Comparison of ENCODE assay signal across 8 mouse cellular contexts in genomic region chr4:116507425-116508218, GRCm38 (mm10). TPM values are rescaled to one million over a fixed set of nuclear protein-coding genes. Genes with fewer than 3 reads are reported as not detected.
DNase-seq lines count a peak whose midpoint lies in the region; ATAC-seq and TF ChIP-seq lines count a peak whose summit lies in the region.

Gene Ipp (plus strand): TSS chr4:116507549.

- under 1% methylated on average over 55 of the region's 55 CpGs for WGBS in heart, embryonic 12.5 days
- WGBS in kidney, postnatal 0 days, result under 1% methylated on average over 55 of the region's 55 CpGs
- under 1% methylated on average over 55 of the region's 55 CpGs for WGBS in liver, embryonic 11.5 days
- under 1% methylated on average over 55 of the region's 55 CpGs for WGBS in stomach, embryonic 14.5 days

- peak within 1 kb of the TSS; percentile 74 for H3K4me2 ChIP-seq in heart, embryonic 12.5 days
- peak within 1 kb of the TSS; percentile 76 for H3K4me2 ChIP-seq in kidney, postnatal 0 days (ENCODE audit: low read length)
- H3K4me2 ChIP-seq in liver, embryonic 11.5 days, result peak within 1 kb of the TSS; percentile 82
- peak within 1 kb of the TSS; percentile 63 for H3K4me2 ChIP-seq in stomach, embryonic 14.5 days (replicated peaks; ENCODE audit: low read depth, low read length)

- H3K4me3 ChIP-seq in heart, embryonic 12.5 days, result peak within 1 kb of the TSS; percentile 68
- H3K4me3 ChIP-seq in kidney, postnatal 0 days (replicated peaks; ENCODE audit: low read depth, low read length), result peak within 1 kb of the TSS; percentile 58
- H3K4me3 ChIP-seq in liver, embryonic 11.5 days (ENCODE audit: low read depth, low read length), result peak within 1 kb of the TSS; percentile 73
- H3K4me3 ChIP-seq in stomach, embryonic 14.5 days (ENCODE audit: low read depth, low read length), result peak within 1 kb of the TSS; percentile 43

- peak within 1 kb of the TSS; percentile 93 for H3K27ac ChIP-seq in heart, embryonic 12.5 days (ENCODE audit: poor library complexity, severe bottlenecking)
- H3K27ac ChIP-seq in kidney, postnatal 0 days, result peak within 1 kb of the TSS; percentile 93
- H3K27ac ChIP-seq in liver, embryonic 11.5 days (ENCODE audit: low read depth, low read length), result peak within 1 kb of the TSS; percentile 91
- H3K27ac ChIP-seq in stomach, embryonic 14.5 days (ENCODE audit: low read length), result peak within 1 kb of the TSS; percentile 91

- H3K4me1 ChIP-seq in heart, embryonic 12.5 days (replicated peaks), result peaks cover 10% of the 10 kb centered on the region
- 0 out of 2 replicates have a peak, but pooled peaks cover 9% of the 10 kb centered on the region for H3K4me1 ChIP-seq in kidney, postnatal 0 days (replicated peaks; ENCODE audit: insufficient read depth, low read length)
- 0 out of 2 replicates have a peak, but pooled peaks cover 3% of the 10 kb centered on the region for H3K4me1 ChIP-seq in liver, embryonic 11.5 days (replicated peaks; ENCODE audit: control insufficient read depth, insufficient read depth, low read length)
- peaks cover 3% of the 10 kb centered on the region; the same call in 1 of the 2 replicates for H3K4me1 ChIP-seq in stomach, embryonic 14.5 days (ENCODE audit: control insufficient read depth, insufficient read depth, low read length)

- TF ChIP-seq CTCF in kidney, postnatal 0 days (IDR thresholded peaks at IDR 0.05; ENCODE audit: low read depth), result peak; percentile 39

- H3K9ac ChIP-seq in heart, embryonic 12.5 days, result peak within 1 kb of the TSS; percentile 84
- H3K9ac ChIP-seq in kidney, postnatal 0 days (ENCODE audit: low read depth, low read length), result peak within 1 kb of the TSS; percentile 75
- H3K9ac ChIP-seq in liver, embryonic 11.5 days (ENCODE audit: low read depth, low read length), result peak within 1 kb of the TSS; percentile 91
- H3K9ac ChIP-seq in stomach, embryonic 14.5 days (replicated peaks; ENCODE audit: low read depth, low read length), result peak within 1 kb of the TSS; percentile 52

- peaks cover 8% of the 10 kb centered on the region for H3K36me3 ChIP-seq in heart, embryonic 12.5 days
- no peaks in the 10 kb centered on the region for H3K36me3 ChIP-seq in kidney, postnatal 0 days (ENCODE audit: insufficient read depth, low read length)
- H3K36me3 ChIP-seq in liver, embryonic 11.5 days (ENCODE audit: control insufficient read depth, insufficient read depth, low read length), result peaks cover 4% of the 10 kb centered on the region; the same call in 1 of the 2 replicates
- no peaks in the 10 kb centered on the region for H3K36me3 ChIP-seq in stomach, embryonic 14.5 days (ENCODE audit: control insufficient read depth, insufficient read depth, low read length)

- no peaks in the 10 kb centered on the region for H3K9me3 ChIP-seq in heart, embryonic 12.5 days (replicated peaks)
- H3K9me3 ChIP-seq in kidney, postnatal 0 days (replicated peaks; ENCODE audit: low read length), result no peaks in the 10 kb centered on the region
- H3K9me3 ChIP-seq in liver, embryonic 11.5 days (ENCODE audit: control insufficient read depth, low read length), result no peaks in the 10 kb centered on the region
- H3K9me3 ChIP-seq in stomach, embryonic 14.5 days (ENCODE audit: control insufficient read depth, low read depth, low read length), result no peaks in the 10 kb centered on the region

- no peaks in the 10 kb centered on the region for H3K27me3 ChIP-seq in heart, embryonic 12.5 days (replicated peaks)
- no peaks in the 10 kb centered on the region for H3K27me3 ChIP-seq in kidney, postnatal 0 days (ENCODE audit: insufficient read depth, low read length)
- no peaks in the 10 kb centered on the region for H3K27me3 ChIP-seq in liver, embryonic 11.5 days (replicated peaks; ENCODE audit: control insufficient read depth, insufficient read depth, low read length)
- H3K27me3 ChIP-seq in stomach, embryonic 14.5 days (ENCODE audit: control insufficient read depth, insufficient read depth, low read length), result no peaks in the 10 kb centered on the region

- DNase-seq in CD4-positive helper T cell, adult 2 months (ENCODE audit: low read depth, low spot score), result peak; percentile 97
- peak; percentile 89 for DNase-seq in brain, embryonic 18.5 days (ENCODE audit: low read depth, low spot score)
- peak; percentile 97 for DNase-seq in kidney, postnatal 0 days (ENCODE audit: low spot score)
- peak; percentile 93 for DNase-seq in liver, embryonic 11.5 days (ENCODE audit: low spot score)
- peak; percentile 98 for DNase-seq in naive thymus-derived CD4-positive, alpha-beta T cell, adult 2 months (ENCODE audit: low read depth)

- ATAC-seq in erythroid progenitor cell, adult 5-6 weeks (replicated peaks; ENCODE audit: low FRiP score, poor library complexity, severe bottlenecking), result peak; percentile 97
- peak; percentile 98 for ATAC-seq in heart, embryonic 12.5 days (ENCODE audit: insufficient number of reproducible peaks, low FRiP score)
- peak; percentile 97 for ATAC-seq in kidney, postnatal 0 days (replicated peaks; ENCODE audit: low FRiP score, low read depth)
- ATAC-seq in liver, embryonic 11.5 days (replicated peaks; ENCODE audit: low FRiP score), result peak; percentile 97
- peak; percentile 97 for ATAC-seq in stomach, embryonic 14.5 days (ENCODE audit: insufficient number of reproducible peaks, insufficient read depth, low FRiP score, low read depth)

RNA-seq across cellular contexts. Expression of gene Ipp, which starts in this region (rescaled TPM):
- total RNA-seq in erythroid progenitor cell, adult 5-6 weeks (2015; ENCODE audit: low replicate concordance), result 12.2 and 13.3 TPM in 2 replicates
- total RNA-seq in erythroid progenitor cell, adult 5-6 weeks (2017; ENCODE audit: low replicate concordance), result 30.0 and 32.3 TPM in 2 replicates
- polyA plus RNA-seq in heart, embryonic 12.5 days (2016; fragmentation: Nextera tagmentation; extraction: Ambion mirVana), result 17.8 and 18.7 TPM in 2 replicates
- polyA plus RNA-seq in kidney, postnatal 0 days (2015; fragmentation: Nextera tagmentation; extraction: Ambion mirVana), result 15.5 and 16.2 TPM in 2 replicates
- polyA plus RNA-seq in liver, embryonic 11.5 days (2014; fragmentation: Nextera tagmentation; extraction: Ambion mirVana), result 8.5 and 9.6 TPM in 2 replicates
- 4.5 and 4.6 TPM in 2 replicates for polyA plus RNA-seq in stomach, embryonic 14.5 days (2014; fragmentation: Nextera tagmentation; extraction: Ambion mirVana)

Comparison
In these comparisons a context has a peak if more than half of its experiments do, and no peak if none do; other contexts are left out.
1. Peak in every context shown above with its lines: DNase-seq, ATAC-seq, H3K4me3 ChIP-seq and H3K27ac ChIP-seq.